Mouse (Mus musculus) heart, embryonic 14.5 days (tissue): ENCODE measurements around the gene Kcne1. TPM values are rescaled to one million over a fixed set of nuclear protein-coding genes. Genes with fewer than 3 reads are reported as not detected.

ENCODE experiments used
- ATAC-seq: fragments of 200-750 bp; cut with Nextera tagmentation; 2 replicates; pipeline ENCODE4 v1.8.0; 2017; ENCODE audit warnings: low read depth, moderate TSS enrichment; ENCODE audit not compliant: insufficient number of reproducible peaks, insufficient read depth, low FRiP score
- H3K27ac ChIP-seq, 2 experiments: fragments of 200-500 bp in 1 of 2; fragments of 300-500 bp in 1 of 2; sonication (generic) in 1 of 2; replicated peaks in 1 of 2; 2 replicates each; pipeline ENCODE4 v1.5.1; 2012 to 2014; ENCODE audit warnings: low read depth in 2 of 2, low read length in 2 of 2, control low read depth in 1 of 2, mild to moderate bottlenecking in 1 of 2, mixed read lengths in 1 of 2; ENCODE audit not compliant: control insufficient read depth in 1 of 2, insufficient read depth in 1 of 2
- H3K27me3 ChIP-seq: fragments of 300-500 bp; sonication (generic); 2 replicates; pipeline ENCODE4 v1.6.1; 2014; ENCODE audit warnings: mild to moderate bottlenecking, low read length, control low read depth; ENCODE audit not compliant: control insufficient read depth, insufficient read depth
- H3K36me3 ChIP-seq: fragments of 300-500 bp; sonication (generic); 2 replicates; pipeline ENCODE4 v1.6.1; 2014; ENCODE audit warnings: mild to moderate bottlenecking, control low read depth, low read length, mixed read lengths; ENCODE audit not compliant: control insufficient read depth, insufficient read depth
- H3K4me1 ChIP-seq, 2 experiments: fragments of 200-500 bp in 1 of 2; fragments of 300-500 bp in 1 of 2; sonication (generic) in 1 of 2; 2 replicates each; pipeline ENCODE4 v1.6.1; 2012 to 2014; ENCODE audit warnings: low read length in 2 of 2, control low read depth in 1 of 2, mixed read lengths in 1 of 2; ENCODE audit not compliant: control insufficient read depth in 2 of 2, insufficient read depth in 2 of 2
- H3K4me2 ChIP-seq: fragments of 300-500 bp; sonication (generic); 2 replicates; pipeline ENCODE4 v1.6.1; 2014; ENCODE audit warnings: mild to moderate bottlenecking, low read length
- H3K4me3 ChIP-seq, 2 experiments: fragments of 200-500 bp in 1 of 2; fragments of 300-500 bp in 1 of 2; sonication (generic) in 1 of 2; 2 replicates each; pipeline ENCODE4 v1.5.1; 2012 to 2014; ENCODE audit warnings: low read length in 2 of 2, mild to moderate bottlenecking in 2 of 2, control low read depth in 1 of 2, low read depth in 1 of 2, moderate library complexity in 1 of 2; ENCODE audit not compliant: control insufficient read depth in 1 of 2, insufficient read depth in 1 of 2
- H3K9ac ChIP-seq: fragments of 300-500 bp; sonication (generic); 2 replicates; pipeline ENCODE4 v1.6.1; 2014; ENCODE audit warnings: mild to moderate bottlenecking, low read length
- H3K9me3 ChIP-seq: fragments of 300-500 bp; sonication (generic); 2 replicates; pipeline ENCODE4 v1.6.1; 2016; ENCODE audit warnings: low read length, control low read depth; ENCODE audit not compliant: control insufficient read depth
- WGBS: fragments of 180-500 bp; shearing (Covaris S2); extraction: QIAGEN DNeasy Blood & Tissue Kit; methylation state at CpG from one replicate; pipeline ENCODE4 v1.1.7; 2014; 5-methylcytosine and 5-hydroxymethylcytosine counted together
- polyA plus RNA-seq: library from polyadenylated mRNA; unstranded; fragments of >200 nt; fragmentation: Nextera tagmentation; extraction: Ambion mirVana; gene quantifications from 2 replicates; pipeline ENCODE4 v1.2.1, GENCODE M21; 2014

Kcne1 gene
- polyA plus RNA-seq, 1 experiment from 2014 or later = 199 TPM

GRCm38 (mm10) chr16:92307947-92308346 is 51.3 kb downstream of the Kcne1 start:
- H3K36me3 ChIP-seq = peaks cover 76% of the 10 kb centered on the region
- H3K4me3 ChIP-seq = no peak overlapping the region
- H3K9me3 ChIP-seq = no peaks in the 10 kb centered on the region
- H3K4me2 ChIP-seq = no peak overlapping the region
- H3K4me1 ChIP-seq = peaks cover under 1 to 4% of the 10 kb centered on the region in 2 experiments; a peak in 3 of 4 replicates
- H3K27me3 ChIP-seq = no peaks in the 10 kb centered on the region
- ATAC-seq = no peak
- H3K9ac ChIP-seq = no peak overlapping the region
- WGBS = 70% methylated on average over 3 of the region's 3 CpGs
- H3K27ac ChIP-seq = no peak overlapping the region

GRCm38 (mm10) chr16:92305519-92305918 is 53.7 kb downstream of the Kcne1 start:
- H3K36me3 ChIP-seq = peaks cover 52% of the 10 kb centered on the region
- WGBS = 94% methylated on average over 2 of the region's 2 CpGs

DNA sequence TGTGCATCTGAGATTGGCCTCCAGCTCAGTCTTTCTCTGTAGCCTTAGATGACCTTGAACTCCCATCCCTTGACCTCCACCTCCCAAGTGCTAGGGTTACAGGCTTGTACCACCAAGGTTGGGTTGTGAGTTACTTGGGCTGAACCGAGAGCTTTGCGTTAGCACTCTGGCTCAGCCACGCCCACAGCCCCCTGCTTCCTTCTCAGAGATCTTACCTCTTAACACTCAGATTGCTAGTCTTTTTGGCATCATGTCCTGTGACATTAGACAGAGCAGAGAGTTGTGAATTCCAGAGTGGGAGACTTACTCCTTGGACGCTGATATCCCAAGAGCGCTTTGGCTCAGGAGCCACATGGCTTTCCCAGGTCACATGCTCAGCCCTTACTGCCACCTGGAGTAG is 56.8 kb downstream of the Kcne1 start:
- WGBS = 27% methylated on average over 5 of the region's 5 CpGs
- peak overlapping the region; percentile 89 for H3K9ac ChIP-seq
- ATAC-seq = no peak
- peak overlapping the region; percentile 86 for H3K4me2 ChIP-seq
- peak overlapping the region; percentile 71 to 92; a peak in 2 of 4 replicates for H3K4me3 ChIP-seq
- peak overlapping the region; percentile 81 to 82 for H3K27ac ChIP-seq
- peaks cover 26% of the 10 kb centered on the region for H3K36me3 ChIP-seq
- peaks cover 17 to 21% of the 10 kb centered on the region in 2 experiments for H3K4me1 ChIP-seq
- H3K9me3 ChIP-seq = no peaks in the 10 kb centered on the region
- H3K27me3 ChIP-seq = no peaks in the 10 kb centered on the region

More at GRCm38 (mm10) chr16:92305519-92305918, 53.7 kb downstream of the Kcne1 start:
- ATAC-seq = no peak
- H3K9me3 ChIP-seq = no peaks in the 10 kb centered on the region
- H3K27me3 ChIP-seq = no peaks in the 10 kb centered on the region
- H3K4me2 ChIP-seq = no peak overlapping the region
- H3K9ac ChIP-seq = no peak overlapping the region
- no peak overlapping the region for H3K4me3 ChIP-seq
- no peak overlapping the region for H3K27ac ChIP-seq
- peaks cover 16 to 19% of the 10 kb centered on the region in 2 experiments for H3K4me1 ChIP-seq

GRCm38 (mm10) chr16:92301989-92302388 is 57.3 kb downstream of the Kcne1 start:
- no peaks in the 10 kb centered on the region for H3K9me3 ChIP-seq
- H3K4me2 ChIP-seq = peak overlapping the region; percentile 86
- peak overlapping the region; percentile 81 to 82 for H3K27ac ChIP-seq
- no peaks in the 10 kb centered on the region for H3K27me3 ChIP-seq
- H3K4me1 ChIP-seq = peaks cover 17 to 21% of the 10 kb centered on the region in 2 experiments
- ATAC-seq = no peak
- H3K4me3 ChIP-seq = peak overlapping the region; percentile 71 to 92
- WGBS = 34% methylated on average over 5 of the region's 5 CpGs
- peaks cover 21% of the 10 kb centered on the region for H3K36me3 ChIP-seq
- H3K9ac ChIP-seq = peak overlapping the region; percentile 89

- Histone ChIP-seq H3K27me3 (no peaks in the 10 kb centered on the region), H3K4me1 (peaks cover 17 to 21% of the 10 kb centered on the region in 2 experiments), H3K36me3 (peaks cover 15% of the 10 kb centered on the region), H3K4me3 (peak overlapping the region; percentile 71 to 92), H3K4me2 (peak overlapping the region; percentile 86), H3K9me3 (no peaks in the 10 kb centered on the region), H3K27ac (peak overlapping the region; percentile 81 to 82), H3K9ac (peak overlapping the region; percentile 89)
- peak; percentile 46 for ATAC-seq
- WGBS = 2% methylated on average over 12 of the region's 12 CpGs
Observed at GRCm38 (mm10) chr16:92301412-92301806, 57.9 kb downstream of the Kcne1 start.

GRCm38 (mm10) chr16:92300649-92301411 is 58.4 kb downstream of the Kcne1 start, which contains the start of gene Smim11:
Gene Smim11, plus strand, starts transcription at chr16:92301286.
- H3K27ac ChIP-seq = peak within 1 kb of the TSS; percentile 81 to 86
- H3K36me3 ChIP-seq = peaks cover 9% of the 10 kb centered on the region
- 6% methylated on average over 32 of the region's 32 CpGs for WGBS
- no peaks in the 10 kb centered on the region for H3K9me3 ChIP-seq
- H3K9ac ChIP-seq = peak within 1 kb of the TSS; percentile 89
- peak within 1 kb of the TSS; percentile 86 for H3K4me2 ChIP-seq
- no peaks in the 10 kb centered on the region for H3K27me3 ChIP-seq
- peak; percentile 86 for ATAC-seq
- peaks cover 17 to 21% of the 10 kb centered on the region in 2 experiments for H3K4me1 ChIP-seq
- peak within 1 kb of the TSS; percentile 71 to 92 for H3K4me3 ChIP-seq
